Mouse (Mus musculus) midbrain, postnatal 0 days (tissue): ENCODE measurements around the gene Ceacam18. TPM values are rescaled to one million over a fixed set of nuclear protein-coding genes. Genes with fewer than 3 reads are reported as not detected.

Source experiments
- ATAC-seq: fragments of 200-750 bp; cut with Nextera tagmentation; 2 replicates; pipeline ENCODE4 v1.8.0; 2017; ENCODE audit warnings: moderate number of reproducible peaks, mild to moderate bottlenecking, moderate TSS enrichment, moderate library complexity; ENCODE audit not compliant: low FRiP score
- DNase-seq: peaks from one replicate; pipeline ENCODE4 v3.0.0-alpha.2; 2015; ENCODE audit warnings: low spot score
- H3K27ac ChIP-seq: fragments of 300-500 bp; sonication (generic); 2 replicates; pipeline ENCODE4 v1.5.1; 2014; ENCODE audit warnings: low read depth, mild to moderate bottlenecking, low read length, mixed read lengths
- H3K27me3 ChIP-seq: fragments of 300-500 bp; sonication (generic); 2 replicates; pipeline ENCODE4 v1.6.1; 2014; ENCODE audit warnings: low read length, control low read depth, mixed read lengths; ENCODE audit not compliant: insufficient read depth
- H3K36me3 ChIP-seq: fragments of 300-500 bp; sonication (generic); 2 replicates; pipeline ENCODE4 v1.6.1; 2014; ENCODE audit warnings: low read length, control low read depth, mixed read lengths; ENCODE audit not compliant: insufficient read depth
- H3K4me1 ChIP-seq: fragments of 300-500 bp; sonication (generic); 2 replicates; pipeline ENCODE4 v1.6.1; 2014; ENCODE audit warnings: mild to moderate bottlenecking, control low read depth, antibody characterized with exemption, low read length, mixed read lengths; ENCODE audit not compliant: insufficient read depth
- H3K4me2 ChIP-seq: fragments of 300-500 bp; sonication (generic); 2 replicates; pipeline ENCODE4 v1.6.1; 2014; ENCODE audit warnings: low read depth, mild to moderate bottlenecking, low read length, mixed read lengths; ENCODE audit not compliant: poor library complexity, severe bottlenecking
- H3K4me3 ChIP-seq: fragments of 300-500 bp; sonication (generic); 2 replicates; pipeline ENCODE4 v1.5.1; 2014; ENCODE audit warnings: low read depth, mild to moderate bottlenecking, low read length, moderate library complexity
- H3K9ac ChIP-seq: fragments of 300-500 bp; sonication (generic); replicated peaks from 2 replicates; pipeline ENCODE4 v1.6.1; 2014; ENCODE audit warnings: mild to moderate bottlenecking, low read length, moderate library complexity, mixed read lengths; ENCODE audit not compliant: poor library complexity, severe bottlenecking
- H3K9me3 ChIP-seq: fragments of 300-500 bp; sonication (generic); 2 replicates; pipeline ENCODE4 v1.6.1; 2016; ENCODE audit warnings: low read length, control low read depth
- CTCF ChIP-seq: IDR thresholded peaks from 2 replicates; pipeline ENCODE4 v1.5.1; 2016; ENCODE audit warnings: antibody characterized with exemption, mild to moderate bottlenecking
- WGBS: fragments of 180-500 bp; shearing (Covaris S2); extraction: QIAGEN DNeasy Blood & Tissue Kit; methylation state at CpG from one replicate; pipeline ENCODE4 v1.1.7; 2014; 5-methylcytosine and 5-hydroxymethylcytosine counted together
- polyA plus RNA-seq: library from polyadenylated mRNA; unstranded; fragments of >200 nt; fragmentation: Nextera tagmentation; extraction: Ambion mirVana; gene quantifications from 2 replicates; pipeline ENCODE4 v1.2.1, GENCODE M21; 2015
- total RNA-seq: library from RNA; depleted of rRNA; stranded (reverse); fragments of >200 nt; gene quantifications from 2 replicates; pipeline ENCODE4 v1.2.3, GENCODE M21; 2014; rRNA removed

Gene Ceacam18
- total RNA-seq, result not detected in 2 replicates
- not detected in 2 replicates for polyA plus RNA-seq

GRCm38 (mm10) chr7:43634500-43634899, at the start of gene Ceacam18:
Ceacam18 (plus strand) TSS chr7:43634707.
- no peaks in the 10 kb centered on the region for H3K27me3 ChIP-seq
- no peak within 1 kb of the TSS for H3K4me2 ChIP-seq
- H3K9ac ChIP-seq, result no peak within 1 kb of the TSS
- no peak for DNase-seq
- no peaks in the 10 kb centered on the region for H3K36me3 ChIP-seq
- no peak for TF ChIP-seq CTCF
- no peak within 1 kb of the TSS for H3K4me3 ChIP-seq
- no peaks in the 10 kb centered on the region for H3K9me3 ChIP-seq
- WGBS, result 80% methylated on average over 6 of the region's 6 CpGs
- no peak within 1 kb of the TSS for H3K27ac ChIP-seq
- no peaks in the 10 kb centered on the region for H3K4me1 ChIP-seq
- no peak for ATAC-seq

GRCm38 (mm10) chr7:43584790-43585189, 49.7 kb upstream of the Ceacam18 start:
- TF ChIP-seq CTCF, result peak; percentile 48
- ATAC-seq, result no peak
- no peaks in the 10 kb centered on the region for H3K27me3 ChIP-seq
- peaks cover 44% of the 10 kb centered on the region for H3K36me3 ChIP-seq
- no peaks in the 10 kb centered on the region for H3K9me3 ChIP-seq
- H3K4me2 ChIP-seq, result no peak overlapping the region
- DNase-seq, result no peak
- peaks cover 3% of the 10 kb centered on the region; the same call in 1 of the 2 replicates for H3K4me1 ChIP-seq
- H3K9ac ChIP-seq, result no peak overlapping the region
- no peak overlapping the region for H3K4me3 ChIP-seq
- H3K27ac ChIP-seq, result no peak overlapping the region
- WGBS, result 94% methylated on average over 5 of the region's 5 CpGs

GRCm38 (mm10) chr7:43601884-43602283, 32.6 kb upstream of the Ceacam18 start:
- no peak for ATAC-seq

GRCm38 (mm10) chr7:43606896-43607742, 27.4 kb upstream of the Ceacam18 start, which contains the start of gene Zfp819:
Zfp819 (plus strand) TSS chr7:43607169.
- Histone ChIP-seq H3K36me3 (no peaks in the 10 kb centered on the region), H3K27ac (no peak within 1 kb of the TSS), H3K4me3 (peak within 1 kb of the TSS; percentile 35), H3K9me3 (no peaks in the 10 kb centered on the region), H3K4me2 (peak within 1 kb of the TSS; percentile 72), H3K4me1 (no peaks in the 10 kb centered on the region), H3K9ac (no peak within 1 kb of the TSS), H3K27me3 (no peaks in the 10 kb centered on the region)
- DNase-seq, result peak; percentile 84
- peak; percentile 93 for ATAC-seq
- peak; percentile 34 for TF ChIP-seq CTCF
- 21% methylated on average over 41 of the region's 41 CpGs for WGBS

More at GRCm38 (mm10) chr7:43601884-43602283, 32.6 kb upstream of the Ceacam18 start:
- Histone ChIP-seq H3K9me3 (no peaks in the 10 kb centered on the region), H3K4me3 (no peak overlapping the region), H3K27me3 (no peaks in the 10 kb centered on the region), H3K9ac (no peak overlapping the region), H3K36me3 (no peaks in the 10 kb centered on the region), H3K27ac (no peak overlapping the region; the same call in 1 of the 2 replicates), H3K4me1 (no peaks in the 10 kb centered on the region), H3K4me2 (no peak overlapping the region)
- 14% methylated on average over 5 of the region's 5 CpGs for WGBS
- DNase-seq, result no peak
- TF ChIP-seq CTCF, result no peak

- no peak overlapping the region; the same call in 1 of the 2 replicates for H3K4me3 ChIP-seq
- WGBS, result 35% methylated on average over 5 of the region's 5 CpGs
Observed at GRCm38 (mm10) chr7:43607743-43608287, 26.7 kb upstream of the Ceacam18 start.

More at GRCm38 (mm10) chr7:43607743-43608287, 26.7 kb upstream of the Ceacam18 start:
- TF ChIP-seq CTCF, result no peak
- Histone ChIP-seq H3K4me2 (peak overlapping the region; percentile 72; the same call in 1 of the 2 replicates), H3K27ac (no peak overlapping the region), H3K9ac (no peak overlapping the region), H3K4me1 (no peaks in the 10 kb centered on the region), H3K27me3 (no peaks in the 10 kb centered on the region), H3K36me3 (no peaks in the 10 kb centered on the region), H3K9me3 (no peaks in the 10 kb centered on the region)
- DNase-seq (no peak), ATAC-seq (no peak)
